Mouse (Mus musculus): ENCODE measurements around the gene Nova2. TPM values are rescaled to one million over a fixed set of nuclear protein-coding genes. Genes with fewer than 3 reads are reported as not detected.

The Nova2 gene
- total RNA-seq, 2 experiments from 2014 or later: 3.8 to 5.1 TPM

GRCm38 (mm10) chr7:18970956-18971355, 45.3 kb downstream of the Nova2 start:
- no peak for DNase-seq (ENCODE audit: low spot score in 2 of 2)

- DNase-seq (ENCODE audit: low spot score in 2 of 2): no peak
Observed at GRCm38 (mm10) chr7:18978381-18978780, 52.7 kb downstream of the Nova2 start.

DNA sequence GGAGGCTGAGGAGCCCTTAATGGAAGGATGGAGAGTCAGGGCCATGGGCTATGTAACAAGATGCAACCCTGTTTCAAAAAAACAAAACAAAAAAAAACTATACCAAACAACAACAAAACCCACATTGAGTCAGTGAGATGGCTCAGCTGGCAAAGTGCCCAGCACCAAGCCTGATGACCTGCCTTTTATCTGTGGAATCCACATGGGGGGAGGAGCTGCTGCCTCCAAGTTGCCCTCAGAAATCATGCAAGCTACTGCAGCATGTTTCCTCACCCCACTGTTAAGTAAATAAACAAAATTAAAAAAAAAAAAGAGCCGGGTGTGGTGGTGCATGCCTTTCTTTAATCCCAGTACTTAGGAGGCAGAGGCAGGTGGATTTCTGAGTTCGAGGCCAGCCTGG, 60.8 kb downstream of the Nova2 start:
- DNase-seq (ENCODE audit: low spot score in 2 of 2): no peak

DNA sequence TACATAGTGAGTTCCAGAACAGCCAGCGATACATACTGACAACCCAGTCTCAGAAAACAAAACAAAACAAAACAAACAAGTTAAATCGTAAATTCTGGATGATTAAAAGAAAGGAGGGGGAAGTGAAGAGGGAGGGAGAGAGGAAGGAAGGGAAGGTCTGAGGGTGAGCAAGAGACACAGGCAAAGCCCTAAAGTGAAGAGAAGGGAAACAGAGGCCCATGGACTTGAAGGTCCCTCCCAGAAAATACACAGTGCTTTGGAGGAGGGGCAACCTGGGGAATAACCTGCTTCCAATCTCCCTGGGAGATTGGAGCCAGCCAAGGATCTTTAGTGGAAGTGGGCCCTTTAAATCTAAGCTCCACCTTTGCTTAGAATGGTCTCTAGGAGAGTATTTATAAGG, 61.4 kb downstream of the Nova2 start, which contains the start of gene Nanos2:
Gene Nanos2, plus strand, starts transcription at position 301 of the 400 bp plus-strand sequence.
- DNase-seq (ENCODE audit: low spot score in 2 of 2): no peak

DNA sequence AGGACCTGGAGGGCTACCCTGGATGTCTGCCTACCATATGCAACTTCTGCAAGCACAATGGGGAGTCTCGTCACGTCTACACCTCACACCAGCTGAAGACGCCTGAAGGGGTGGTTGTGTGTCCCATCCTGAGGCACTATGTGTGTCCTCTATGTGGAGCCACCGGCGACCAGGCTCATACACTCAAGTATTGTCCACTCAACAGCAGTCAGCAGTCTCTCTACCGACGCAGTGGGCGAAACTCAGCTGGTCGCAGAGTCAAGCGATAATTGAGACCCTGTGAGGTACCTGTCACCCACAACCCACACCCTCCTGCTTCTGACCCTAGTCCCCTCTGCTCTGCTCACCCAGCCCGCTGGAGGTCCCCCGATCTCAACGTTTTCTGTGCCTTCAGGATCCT, 62.1 kb downstream of the Nova2 start:
- no peak for DNase-seq (ENCODE audit: low spot score in 2 of 2)

DNA sequence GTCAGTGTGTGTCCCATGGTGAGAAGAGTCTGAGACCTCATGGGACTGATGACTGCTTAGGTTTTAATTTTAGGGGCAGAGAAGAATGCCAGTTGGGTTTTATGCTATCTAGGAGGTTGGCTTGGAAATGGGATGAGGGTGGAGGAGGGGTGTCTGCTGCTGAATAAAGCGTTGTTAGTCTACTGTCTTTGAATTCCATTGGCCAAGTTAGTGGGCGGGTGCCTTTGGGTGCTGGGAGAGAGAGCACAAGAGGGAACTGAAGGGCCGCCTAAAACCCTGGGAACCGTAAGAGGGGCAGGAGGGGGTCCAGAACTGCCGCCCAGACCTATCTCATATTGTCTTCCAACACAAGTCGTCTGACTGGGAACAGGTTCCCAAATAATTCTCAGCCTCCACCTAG, 63.1 kb downstream of the Nova2 start:
- no peak for DNase-seq (ENCODE audit: low spot score in 2 of 2)

- no peak for DNase-seq (ENCODE audit: low spot score in 2 of 2)
Observed at GRCm38 (mm10) chr7:18989995-18990394, 64.3 kb downstream of the Nova2 start.

DNA sequence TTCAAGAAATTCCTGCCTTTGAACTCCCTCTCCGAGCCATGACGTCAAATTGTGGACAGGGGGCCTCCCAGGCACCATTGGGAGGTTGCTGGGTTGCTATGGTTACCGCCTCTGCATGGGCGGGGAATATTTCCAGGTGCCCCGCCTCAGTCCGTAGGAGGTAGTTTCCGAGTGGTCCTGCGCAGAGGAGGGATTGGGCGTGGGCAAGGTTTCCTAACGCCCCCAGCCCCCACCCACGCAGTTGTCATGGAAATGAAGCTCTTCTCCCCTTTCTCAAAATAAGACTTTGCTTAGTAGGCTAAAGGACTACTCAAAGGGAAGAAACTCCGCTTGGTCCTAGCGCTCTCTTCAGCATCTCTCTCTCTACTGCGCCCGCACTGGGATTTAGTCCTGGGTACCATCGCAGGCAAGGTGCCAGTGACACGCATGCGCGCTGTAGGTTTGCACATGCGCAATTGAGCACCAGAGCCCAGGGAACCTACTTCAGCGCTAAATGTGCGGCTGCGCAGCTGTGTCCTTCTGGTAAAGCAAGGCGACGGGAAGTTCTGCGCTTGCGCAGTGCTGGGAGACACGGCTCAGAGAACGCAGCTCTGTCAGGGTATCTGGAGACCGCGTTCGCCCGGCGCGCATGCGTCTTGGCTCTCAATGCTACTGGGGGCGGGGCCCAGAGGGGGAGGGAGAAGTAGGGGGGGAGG, 65.1 kb downstream of the Nova2 start, which contains the start of gene Mypop:
Gene Mypop, plus strand, starts transcription at position 645 of the 695 bp plus-strand sequence.
- DNase-seq (ENCODE audit: low spot score in 2 of 2): peak; percentile 98

- DNase-seq (ENCODE audit: low spot score in 2 of 2): no peak
Observed at GRCm38 (mm10) chr7:18991660-18992293, 66.1 kb downstream of the Nova2 start.

GRCm38 (mm10) chr7:18992294-18992675, 66.6 kb downstream of the Nova2 start:
- DNase-seq (ENCODE audit: low spot score in 2 of 2): peak; percentile 45 to 55

- no peak for DNase-seq (ENCODE audit: low spot score in 2 of 2)
Observed at GRCm38 (mm10) chr7:18993036-18993435, 67.3 kb downstream of the Nova2 start.

GRCm38 (mm10) chr7:18998835-18999234, 73.1 kb downstream of the Nova2 start:
- no peak for DNase-seq (ENCODE audit: low spot score in 2 of 2)

DNA sequence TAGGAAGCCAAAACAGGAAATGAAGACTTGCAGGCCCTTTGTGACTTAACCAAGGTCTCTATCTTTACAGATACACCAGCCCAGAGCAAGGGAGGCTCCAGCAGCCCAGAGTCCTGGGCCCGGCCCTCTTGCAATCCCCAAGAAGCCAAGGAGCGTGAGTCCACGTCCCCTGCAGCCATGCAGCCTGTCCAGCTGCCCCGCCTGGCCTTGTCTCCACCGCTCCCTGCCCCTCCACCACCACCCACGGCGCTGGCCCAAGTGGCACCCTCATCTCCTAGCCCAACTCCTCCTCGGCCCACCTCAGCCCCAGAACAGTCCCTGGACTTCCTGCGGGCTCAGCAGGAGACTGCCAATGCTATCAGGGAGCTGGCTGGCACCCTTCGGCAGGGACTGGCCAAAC, 74.7 kb downstream of the Nova2 start:
- no peak for DNase-seq (ENCODE audit: low spot score in 2 of 2)

- DNase-seq (ENCODE audit: low spot score in 2 of 2): peak; percentile 36 to 62
Observed at GRCm38 (mm10) chr7:19001066-19001806, 75.5 kb downstream of the Nova2 start.

- no peak for DNase-seq (ENCODE audit: low spot score in 2 of 2)
Observed at GRCm38 (mm10) chr7:19001807-19002085, 76.1 kb downstream of the Nova2 start.

DNA sequence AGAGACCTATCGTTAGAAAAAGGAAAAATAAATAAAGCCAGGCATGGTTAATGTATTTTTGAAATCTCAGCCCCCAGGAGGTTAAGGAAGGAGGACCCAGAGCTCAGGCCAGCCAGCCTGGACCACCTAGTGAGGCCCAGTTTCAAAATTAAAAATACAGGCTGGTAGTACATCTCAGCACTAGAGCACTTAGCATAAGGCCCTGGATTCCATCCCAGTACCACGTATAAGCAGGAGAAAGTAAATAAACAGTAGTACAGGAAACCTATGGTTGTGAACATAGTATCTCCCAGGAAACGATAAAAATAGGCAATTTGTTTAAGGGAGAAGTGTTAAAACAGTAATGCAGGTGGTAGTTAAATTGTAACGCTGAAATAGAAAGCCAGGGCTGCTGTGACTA, 76.4 kb downstream of the Nova2 start:
- no peak for DNase-seq (ENCODE audit: low spot score in 2 of 2)

GRCm38 (mm10) chr7:19002848-19003498, 77.3 kb downstream of the Nova2 start:
- DNase-seq (ENCODE audit: low spot score in 2 of 2): peak; percentile 59 to 60

DNA sequence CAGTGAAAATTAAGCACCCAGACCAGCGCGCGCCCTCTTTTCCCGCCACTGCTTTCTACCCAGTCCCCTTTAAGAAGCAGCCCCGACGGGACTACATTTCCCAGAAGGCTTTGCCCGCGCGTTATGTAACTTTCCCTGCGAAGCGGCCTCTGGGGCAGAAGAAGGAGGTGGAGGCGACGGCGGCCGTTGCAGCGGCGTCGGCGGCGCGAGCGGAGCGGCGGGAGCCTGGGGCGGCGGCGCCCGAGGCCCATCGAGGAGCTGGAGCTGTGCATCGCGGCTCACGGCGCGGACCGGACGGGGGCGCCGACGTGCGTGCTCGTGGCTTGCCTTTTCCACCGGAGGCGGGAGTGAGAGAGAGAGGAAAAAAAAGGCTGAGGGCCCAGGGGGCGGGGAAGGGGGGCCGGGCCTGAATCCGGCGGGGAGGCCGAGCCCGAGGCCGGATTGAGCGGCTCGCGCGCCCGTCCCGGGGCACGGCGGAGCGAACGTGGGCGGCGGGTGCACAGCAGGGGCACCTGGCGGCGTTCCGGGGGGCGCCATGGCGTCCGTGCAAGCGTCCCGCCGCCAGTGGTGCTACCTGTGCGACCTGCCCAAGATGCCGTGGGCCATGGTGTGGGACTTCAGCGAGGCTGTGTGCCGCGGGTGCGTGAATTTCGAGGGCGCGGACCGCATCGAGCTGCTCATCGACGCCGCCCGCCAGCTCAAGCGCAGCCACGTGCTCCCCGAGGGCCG, 78.4 kb downstream of the Nova2 start, which contains the start of gene Irf2bp1:
Gene Irf2bp1, plus strand, starts transcription at position 143 of the 729 bp plus-strand sequence.
- peak; percentile 90 to 91 for DNase-seq (ENCODE audit: low spot score in 2 of 2)

GRCm38 (mm10) chr7:19004631-19005079, 79.0 kb downstream of the Nova2 start:
- peak; percentile 50 to 55 for DNase-seq (ENCODE audit: low spot score in 2 of 2)

DNA sequence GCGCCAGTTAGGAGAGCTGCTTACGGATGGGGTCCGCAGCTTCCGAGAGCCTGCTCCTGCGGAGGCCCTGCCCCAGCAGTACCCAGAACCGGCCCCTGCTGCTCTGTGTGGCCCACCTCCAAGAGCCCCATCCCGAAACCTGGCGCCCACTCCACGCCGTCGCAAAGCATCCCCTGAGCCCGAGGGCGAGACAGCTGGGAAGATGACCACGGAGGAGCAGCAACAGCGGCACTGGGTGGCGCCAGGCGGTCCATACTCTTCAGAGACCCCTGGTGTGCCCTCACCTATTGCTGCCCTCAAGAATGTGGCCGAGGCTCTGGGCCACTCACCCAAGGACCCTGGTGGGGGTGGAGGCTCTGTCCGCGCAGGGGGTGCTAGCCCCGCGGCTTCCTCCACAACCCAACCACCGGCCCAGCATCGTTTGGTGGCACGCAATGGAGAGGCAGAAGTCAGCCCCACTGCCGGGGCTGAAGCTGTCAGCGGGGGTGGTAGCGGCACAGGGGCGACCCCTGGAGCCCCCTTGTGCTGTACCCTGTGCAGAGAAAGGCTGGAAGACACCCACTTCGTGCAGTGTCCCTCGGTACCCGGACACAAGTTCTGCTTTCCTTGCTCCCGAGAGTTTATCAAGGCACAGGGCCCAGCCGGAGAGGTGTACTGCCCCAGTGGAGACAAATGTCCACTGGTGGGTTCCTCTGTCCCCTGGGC, 79.9 kb downstream of the Nova2 start:
- no peak for DNase-seq (ENCODE audit: low spot score in 2 of 2)

All from adrenal gland, adult 18-20 months (tissue).